Mouse (Mus musculus) CD4-positive, CD25-positive, alpha-beta regulatory T cell, adult 9 weeks (primary cell): ENCODE data around the gene Cttnbp2nl. TPM values are rescaled to one million over a fixed set of nuclear protein-coding genes. Genes with fewer than 3 reads are reported as not detected.

Experiments used
- polyA plus RNA-seq: library from polyadenylated mRNA; unstranded; fragments of 100-300 nt; shearing (Covaris generic); gene quantifications from one replicate; pipeline ENCODE4 v1.2.1, GENCODE M21; 2017

The Cttnbp2nl gene
- 0.05 TPM for polyA plus RNA-seq

DNA sequence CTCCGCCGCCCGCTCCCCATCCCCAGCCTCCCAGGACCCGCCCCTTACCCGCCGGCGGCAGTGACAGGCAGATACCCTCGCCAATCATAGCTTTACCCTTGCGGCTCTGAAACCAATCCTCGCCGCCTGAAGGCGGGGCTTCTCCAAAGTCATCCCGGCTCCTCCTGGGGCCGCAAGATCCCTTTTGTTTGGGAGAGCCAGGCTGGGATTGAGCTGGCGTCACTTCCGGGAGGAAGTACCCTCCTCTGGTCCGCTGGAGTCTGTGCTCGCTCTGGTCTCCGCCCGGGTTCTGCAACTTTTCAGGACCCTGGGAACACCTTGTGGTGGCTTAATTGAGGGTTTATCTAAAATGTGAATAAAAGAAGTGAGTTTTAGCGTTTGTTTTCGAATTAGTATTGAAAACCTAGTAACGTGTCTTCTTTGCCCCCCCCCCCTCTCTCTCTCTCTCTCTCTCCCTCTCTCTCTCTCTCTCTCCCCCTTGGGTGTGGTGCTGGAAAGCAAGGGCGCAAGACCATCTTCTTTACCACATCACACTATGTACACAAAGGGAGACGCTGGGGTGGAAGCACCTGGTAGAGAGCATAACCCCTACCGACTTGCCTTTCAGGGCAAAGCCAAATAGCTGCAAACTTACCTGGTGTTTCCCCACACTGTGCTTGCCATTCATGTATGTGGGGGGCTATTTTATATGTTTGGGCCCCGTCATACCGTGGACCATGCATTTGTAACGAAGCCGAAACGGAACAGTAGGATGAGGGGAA is at the start of gene Cttnbp2nl:
Gene Cttnbp2nl, minus strand, starts transcription at position 210 of the 761 bp plus-strand sequence.

DNA sequence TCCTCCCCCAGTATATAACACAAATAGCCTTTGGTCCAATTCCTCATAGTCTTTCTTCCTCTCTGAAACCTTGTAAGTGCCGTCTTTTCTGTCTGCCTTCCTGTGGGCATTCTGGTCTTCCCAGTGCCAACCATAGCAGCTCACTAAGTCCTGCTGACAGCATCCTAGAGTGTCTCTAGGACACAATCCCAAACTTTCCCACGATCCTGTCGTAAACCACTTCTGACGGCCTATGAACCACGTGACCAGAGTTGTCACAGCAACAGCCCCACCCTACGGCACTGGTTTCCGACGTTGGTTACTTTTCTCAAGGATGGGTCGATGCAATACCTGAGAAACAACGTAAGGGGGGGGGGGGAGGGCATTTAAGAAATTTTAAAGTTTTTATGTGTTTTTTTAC is 13.6 kb upstream of the Cttnbp2nl start, which contains the start of gene 4930564D02Rik:
Gene 4930564D02Rik, plus strand, starts transcription at position 301 of the 400 bp plus-strand sequence.

GRCm38 (mm10) chr3:104961066-104962059 is 91.6 kb downstream of the Cttnbp2nl start, which contains the start of gene Wnt2b:
TSS of gene Wnt2b (minus strand) at chr3:104961921.

Other genes with a start within 250 kb of the Cttnbp2nl start
- gene Mov10, start 234.6 kb downstream of the Cttnbp2nl start, polyA plus RNA-seq, result 60.3 TPM
- gene St7l, start 189.1 kb downstream of the Cttnbp2nl start, polyA plus RNA-seq, result 46.3 TPM
- 510 TPM for gene Capza1, start 188.6 kb downstream of the Cttnbp2nl start, polyA plus RNA-seq
- gene Wnt2b, start 91.2 kb downstream of the Cttnbp2nl start, polyA plus RNA-seq, result 0.27 TPM
- gene 4930564D02Rik, start 13.7 kb upstream of the Cttnbp2nl start, polyA plus RNA-seq, result not detected